Mouse (Mus musculus) c-Kit-positive CD71-positive TER-119-negative erythroid progenitor cells, embryonic 14.5 days (primary cell): ENCODE measurements around the gene Klk1b21.
"Not testable (repeated sequence)": the region's sequence is repeated elsewhere in the genome, so short reads cannot be mapped to it uniquely, and the experiment has no call there.

ENCODE experiments used
- DNase-seq: peaks from one replicate; pipeline ENCODE4 v3.0.0-alpha.2; 2013; ENCODE audit warnings: low read depth

The Klk1b21 gene

GRCm38 (mm10) chr7:44102028-44102427 is at the start of gene Klk1b21:
Gene Klk1b21, plus strand, starts transcription at chr7:44102328.
- not testable (repeated sequence) for DNase-seq

GRCm38 (mm10) chr7:44072117-44072516 is 30.0 kb upstream of the Klk1b21 start:
- no peak for DNase-seq

- DNase-seq = no peak
Observed at GRCm38 (mm10) chr7:44077703-44078102, 24.4 kb upstream of the Klk1b21 start.

- DNase-seq = no peak
Observed at GRCm38 (mm10) chr7:44096111-44096510, 6.0 kb upstream of the Klk1b21 start.

- no peak for DNase-seq
Observed at GRCm38 (mm10) chr7:44112373-44112772, 10.2 kb downstream of the Klk1b21 start, which contains the start of gene Klk1b22. Gene Klk1b22, plus strand, starts transcription at chr7:44112673.

GRCm38 (mm10) chr7:44123445-44123844 is 21.3 kb downstream of the Klk1b21 start:
- no peak for DNase-seq

- no peak for DNase-seq
Observed at GRCm38 (mm10) chr7:44136467-44136866, 34.3 kb downstream of the Klk1b21 start, which contains the start of gene Klk1b16. Gene Klk1b16, plus strand, starts transcription at chr7:44136767.
